Mouse (Mus musculus) urinary bladder, postnatal 10 days (tissue): ENCODE measurements around the gene Mrtfb.
"Not testable (repeated sequence)": the region's sequence is repeated elsewhere in the genome, so short reads cannot be mapped to it uniquely, and the experiment has no call there.

Experiments used
- DNase-seq: peaks from one replicate; pipeline ENCODE4 v3.0.0; 2022; ENCODE audit warnings: low spot score

Gene Mrtfb

DNA sequence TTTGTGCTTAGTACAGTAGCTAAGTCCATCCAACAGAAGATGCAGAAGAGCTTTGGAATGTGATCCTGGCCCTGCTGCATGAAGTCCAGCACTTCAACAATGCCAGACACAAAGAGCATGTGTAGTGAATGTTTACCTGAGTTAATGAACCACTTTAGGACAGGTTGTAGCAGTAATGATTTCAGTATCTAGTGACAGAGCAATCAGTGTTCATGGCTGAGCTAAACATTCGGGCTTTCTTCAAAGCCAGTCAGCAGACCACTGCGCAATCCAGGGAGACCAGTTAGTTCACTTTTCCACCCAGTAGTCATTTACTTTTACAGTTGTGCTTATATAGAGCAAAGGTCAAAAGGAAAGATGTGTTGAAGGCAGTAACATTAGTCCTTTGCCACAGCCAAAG lies 20.0 kb downstream of the Mrtfb start:
- no peak for DNase-seq

DNA sequence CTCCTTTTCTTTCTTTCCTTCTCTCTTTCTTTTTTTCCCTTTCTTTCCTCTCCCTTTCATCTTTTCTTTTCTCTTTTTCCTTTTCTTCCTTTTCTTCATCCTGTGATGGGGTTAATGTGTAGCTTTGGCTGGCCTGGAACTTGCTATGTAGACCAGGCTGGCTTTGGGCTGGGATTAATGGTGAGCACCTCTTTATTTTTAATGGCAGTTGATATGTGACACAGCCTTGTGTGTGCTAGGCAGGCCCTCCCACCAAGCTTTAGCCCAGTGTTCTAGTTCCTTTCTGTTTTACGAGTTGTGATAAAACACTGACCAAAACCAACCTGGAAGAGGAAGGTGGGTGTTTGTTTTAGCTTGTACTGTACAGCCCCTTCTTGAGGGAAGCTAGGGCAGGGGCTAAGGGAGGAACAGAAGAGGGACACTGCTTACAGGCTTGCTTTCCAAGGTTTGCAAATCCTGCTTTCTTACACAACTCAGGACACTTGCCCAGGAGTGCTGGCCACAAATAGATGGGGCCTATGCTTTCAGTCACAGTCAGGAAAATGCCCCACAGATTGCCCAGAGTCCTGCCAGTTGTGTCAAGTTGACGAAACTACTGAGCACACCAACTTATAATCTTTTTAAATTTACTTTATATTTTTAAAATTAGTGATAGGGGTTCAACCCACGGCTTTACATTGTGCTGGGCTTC lies 20.6 kb downstream of the Mrtfb start:
- no peak for DNase-seq

DNA sequence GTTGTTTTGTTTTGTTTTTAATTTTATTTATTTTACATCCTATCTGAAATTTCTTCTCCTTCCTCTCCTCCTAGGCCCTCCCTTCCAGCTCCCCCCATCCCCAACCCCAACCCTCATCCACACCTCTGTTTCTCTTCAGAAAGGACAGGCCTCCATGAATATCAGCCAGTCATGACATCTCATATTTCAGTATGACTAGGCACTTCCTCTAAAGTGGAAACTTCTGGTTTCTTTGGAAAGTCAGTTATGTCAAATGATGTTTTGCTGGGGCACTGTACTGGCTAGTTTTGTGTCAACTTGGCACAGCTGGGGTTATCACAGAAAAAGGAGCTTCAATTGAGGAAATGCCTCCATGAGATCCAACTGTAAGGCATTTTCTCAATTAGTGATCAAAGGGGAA lies 30.1 kb downstream of the Mrtfb start:
- not testable (repeated sequence) for DNase-seq

DNA sequence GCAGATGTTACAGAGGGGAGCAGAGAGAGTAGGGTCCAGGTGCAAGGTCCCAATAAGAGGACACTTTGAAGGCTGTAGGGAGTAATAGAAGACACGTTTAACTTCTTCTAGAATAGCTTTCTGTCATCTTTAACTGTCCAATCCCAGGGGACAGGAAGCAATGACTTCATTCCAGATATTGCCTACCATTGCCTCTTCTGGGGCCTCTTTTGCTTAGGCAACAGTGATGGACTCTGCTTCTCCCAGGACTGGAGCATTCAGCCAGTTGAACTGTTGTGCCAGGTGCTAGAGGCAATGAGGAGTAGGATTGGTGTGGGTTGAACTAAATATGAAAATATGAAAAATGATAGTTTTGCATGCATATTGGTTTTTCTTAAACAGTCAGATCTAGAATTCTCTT lies 41.6 kb downstream of the Mrtfb start:
- no peak for DNase-seq

GRCm38 (mm10) chr16:13298991-13299390 lies 42.7 kb downstream of the Mrtfb start:
- no peak for DNase-seq

- no peak for DNase-seq
These were observed 49.9 kb downstream of the Mrtfb start for GRCm38 (mm10) chr16:13306065-13306695.

GRCm38 (mm10) chr16:13310096-13310683 lies 53.9 kb downstream of the Mrtfb start:
- no peak for DNase-seq

DNA sequence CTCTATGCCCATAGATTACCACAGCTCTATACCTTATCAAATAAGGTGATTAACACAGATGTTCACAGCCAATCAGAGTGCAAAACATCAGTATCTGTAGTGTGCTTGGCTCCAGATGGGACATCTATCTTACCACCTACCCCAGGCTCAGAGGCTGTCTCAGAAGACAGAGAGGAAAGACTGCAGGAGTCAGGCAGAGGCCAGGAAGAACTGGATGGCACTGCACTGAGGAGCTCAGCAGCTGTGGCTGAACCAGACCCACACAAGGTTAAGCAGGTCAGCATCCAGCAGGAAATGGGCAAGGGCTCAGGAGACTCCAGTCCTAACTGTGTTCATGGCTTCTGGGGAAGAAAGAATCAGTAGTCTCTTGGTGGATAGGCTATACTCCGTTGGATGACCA lies 55.1 kb downstream of the Mrtfb start:
- DNase-seq: no peak

DNA sequence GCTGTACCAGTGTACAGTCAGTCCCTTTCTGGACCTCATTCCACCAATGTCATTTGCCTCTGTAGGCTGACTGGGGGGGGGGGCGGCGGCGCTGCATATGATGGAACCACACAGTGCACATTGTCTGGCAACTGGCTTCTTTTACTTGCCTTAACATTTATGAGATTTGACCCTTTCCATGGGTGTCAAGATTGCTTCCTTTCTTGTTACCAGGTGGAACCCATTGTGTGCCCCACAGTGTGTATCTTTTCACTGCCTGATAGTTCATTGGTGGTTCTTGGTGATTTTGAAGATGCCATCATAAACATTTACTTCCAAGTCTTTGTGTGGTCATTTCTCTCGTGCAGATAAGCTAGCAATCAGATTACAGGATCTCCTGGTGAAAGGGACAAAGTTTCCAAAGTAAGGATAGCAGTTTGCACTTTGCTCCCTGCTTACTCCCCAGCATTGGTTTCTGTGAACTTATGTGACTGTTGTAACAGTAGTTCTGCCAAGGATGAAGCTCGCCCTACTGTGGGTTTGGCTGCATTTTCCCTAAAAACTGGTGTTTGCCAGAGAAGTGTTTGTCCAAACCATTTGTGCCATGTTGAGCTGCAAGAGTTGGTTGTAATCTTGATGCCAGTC lies 56.9 kb downstream of the Mrtfb start:
- DNase-seq: no peak

GRCm38 (mm10) chr16:13323751-13324150 lies 67.5 kb downstream of the Mrtfb start:
- DNase-seq: no peak

GRCm38 (mm10) chr16:13326622-13327021 lies 70.3 kb downstream of the Mrtfb start:
- no peak for DNase-seq

DNA sequence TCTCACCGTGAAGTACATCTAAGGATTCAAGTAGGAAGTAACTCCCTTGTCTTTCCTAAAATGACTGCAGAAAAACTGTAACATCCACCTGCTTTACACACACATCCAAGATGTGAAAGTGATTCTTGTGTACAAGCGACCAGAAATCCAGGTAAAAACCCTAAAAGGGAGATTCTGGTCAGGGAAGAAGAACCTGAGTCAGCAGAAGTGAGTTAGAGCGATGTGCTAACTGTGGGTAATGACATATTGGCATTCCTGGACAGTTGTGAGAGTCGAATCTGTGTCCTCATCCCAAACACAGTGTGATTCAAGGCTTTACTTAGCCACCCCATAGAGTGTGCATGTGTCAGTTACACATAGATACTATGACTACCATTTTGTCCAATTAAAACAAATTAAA lies 72.4 kb downstream of the Mrtfb start:
- DNase-seq: no peak

- no peak for DNase-seq
These were observed 73.4 kb downstream of the Mrtfb start for GRCm38 (mm10) chr16:13329640-13330039.

GRCm38 (mm10) chr16:13330221-13330659 lies 74.0 kb downstream of the Mrtfb start:
- no peak for DNase-seq

DNA sequence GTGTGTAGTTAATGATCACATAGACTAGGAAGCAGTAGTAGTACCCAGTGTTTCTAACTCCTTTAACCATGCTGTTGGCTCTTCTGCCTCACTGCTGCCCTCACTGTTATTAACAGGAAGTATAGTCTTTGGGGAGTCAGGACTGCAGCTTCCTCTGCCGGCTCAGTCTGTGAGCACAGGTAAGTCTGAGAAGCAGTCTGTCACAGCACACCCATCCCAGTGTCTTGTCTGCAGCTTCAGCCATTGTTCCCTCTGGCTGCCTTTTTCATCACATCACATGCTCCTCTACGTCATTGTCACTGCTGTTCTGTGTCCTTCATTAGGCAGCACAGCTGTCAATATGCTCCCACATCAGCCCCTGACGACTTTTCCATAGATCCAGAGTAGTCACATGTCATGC lies 75.6 kb downstream of the Mrtfb start:
- DNase-seq: no peak

DNA sequence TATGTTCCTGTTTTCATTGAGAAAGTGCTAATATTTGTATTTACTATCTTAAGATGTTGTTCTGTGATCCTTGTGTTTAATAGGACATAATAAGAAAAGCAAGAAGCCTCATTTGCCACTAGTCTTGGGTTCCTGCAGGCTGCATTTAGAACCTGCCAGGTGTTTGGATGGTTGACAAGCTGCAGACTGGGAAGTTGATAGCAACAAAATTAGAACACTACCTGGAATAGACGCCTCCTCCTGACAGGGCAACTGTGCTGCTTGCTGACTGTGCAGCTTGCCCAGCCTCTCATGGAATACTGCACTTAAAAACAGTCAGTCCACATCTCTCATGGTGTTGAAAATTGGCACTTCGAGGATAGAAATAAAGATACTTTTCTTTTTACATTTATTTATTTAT lies 76.3 kb downstream of the Mrtfb start:
- DNase-seq: no peak

- no peak for DNase-seq
These were observed 77.6 kb downstream of the Mrtfb start for GRCm38 (mm10) chr16:13333781-13334341.

DNA sequence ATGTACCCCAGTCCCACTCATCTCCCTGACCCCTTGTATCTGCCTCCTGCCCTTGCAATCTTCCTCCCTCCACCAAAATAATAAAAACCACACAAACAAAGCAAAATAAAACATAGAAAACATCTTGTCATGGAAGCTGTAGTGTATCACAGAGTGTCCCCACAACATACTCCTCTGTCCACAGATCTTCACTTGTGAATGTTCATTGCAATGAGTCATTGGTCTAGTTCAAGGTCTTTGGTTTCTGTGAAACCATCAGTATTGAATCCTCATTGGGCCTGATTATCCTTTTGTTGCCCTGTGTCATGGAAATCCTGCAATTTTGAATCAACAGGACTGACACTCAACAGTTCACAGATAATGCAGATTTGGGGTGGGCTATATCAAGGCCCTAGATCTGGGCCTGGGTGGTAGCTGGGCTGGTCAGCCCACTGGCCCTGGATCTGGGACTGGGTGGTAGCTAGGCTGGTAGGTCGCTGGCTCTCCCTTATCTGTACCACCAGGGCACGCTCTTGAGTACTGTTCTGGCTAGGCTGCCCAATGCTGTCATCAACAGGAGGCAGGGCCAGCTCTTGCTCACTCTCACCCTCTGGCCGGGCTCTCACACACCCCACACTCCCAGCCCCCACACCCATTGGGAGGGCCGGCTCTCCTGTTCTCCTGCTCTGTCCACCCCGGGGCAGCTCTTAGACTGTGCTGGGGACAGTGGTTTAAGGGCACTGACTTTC lies 80.4 kb downstream of the Mrtfb start:
- DNase-seq: no peak

DNA sequence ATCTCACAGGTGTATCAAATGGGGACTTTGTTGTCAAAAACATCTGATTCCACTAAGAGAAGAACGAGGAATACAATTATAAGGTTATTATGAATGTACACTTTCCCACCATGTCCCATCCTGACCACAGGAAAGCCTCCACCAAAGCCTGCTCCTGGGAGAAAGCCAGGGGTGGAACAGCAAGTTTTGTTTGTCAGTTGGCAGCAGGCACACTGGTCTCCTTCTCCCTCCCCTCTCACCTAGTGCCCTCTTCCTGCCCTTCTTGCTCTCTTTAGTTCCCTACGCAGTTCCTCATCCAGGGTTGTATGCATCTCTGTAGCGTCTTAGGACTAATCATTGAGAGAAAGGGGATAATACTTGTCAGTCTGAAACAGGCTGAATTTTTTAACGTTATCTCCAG lies 81.8 kb downstream of the Mrtfb start:
- DNase-seq: no peak

DNA sequence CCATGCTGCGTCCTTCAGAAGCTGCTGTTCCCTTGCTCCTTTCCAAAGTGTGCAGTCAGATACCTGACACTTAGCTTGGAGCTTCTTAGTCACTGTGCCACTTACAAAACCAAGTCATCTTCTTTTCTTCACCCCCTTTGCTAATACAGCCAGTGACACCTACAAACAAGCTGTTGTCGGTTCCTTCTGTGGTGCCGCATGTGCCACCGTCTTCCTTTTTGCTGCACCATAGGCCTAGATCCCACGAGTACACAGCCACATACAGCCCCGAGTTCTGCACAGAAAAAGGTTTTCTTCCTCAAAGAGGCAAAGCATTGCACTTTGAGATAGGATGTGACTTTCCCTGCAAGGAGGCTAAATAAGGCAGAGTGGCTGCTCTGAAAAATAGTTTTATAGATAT lies 83.2 kb downstream of the Mrtfb start:
- DNase-seq: no peak

DNA sequence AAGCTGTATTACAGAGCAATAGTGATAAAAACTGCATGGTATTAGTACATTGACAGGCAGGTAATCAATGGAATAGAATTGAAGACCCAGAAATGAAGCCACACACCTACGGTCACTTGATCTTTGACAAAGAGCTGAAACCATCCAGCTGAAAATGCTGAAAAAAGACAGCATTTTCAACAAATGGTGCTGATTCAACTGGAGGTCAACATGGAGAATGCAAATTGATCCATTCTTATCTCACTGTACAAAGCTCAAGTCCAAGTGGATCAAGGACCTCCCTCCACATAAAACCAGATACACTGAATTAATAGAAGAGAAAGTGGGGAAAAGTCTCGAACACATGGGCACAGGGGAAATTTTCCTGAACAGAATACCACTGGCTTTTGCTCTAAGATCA lies 89.5 kb downstream of the Mrtfb start:
- not testable (repeated sequence) for DNase-seq

- no peak for DNase-seq
These were observed 94.4 kb downstream of the Mrtfb start for GRCm38 (mm10) chr16:13350729-13351128.
